Mouse (Mus musculus): ENCODE measurements at regions not wholly inside any gene's neighbourhood (a gene's known extent, or its start where the extent isn't known, plus 50 kb on each side); places are given as distances from the start of the nearest gene placed in this dataset.

GRCm38 (mm10) chr10:118743831-118744230 lies 126.2 kb downstream of the Dyrk2 start:
- Histone ChIP-seq H3K4me3 (ENCODE audit: insufficient read depth, low read depth, low read length) (no peak overlapping the region), H3K27me3 (ENCODE audit: control insufficient read depth, insufficient read depth, low read length) (no peaks in the 10 kb centered on the region), H3K9ac (ENCODE audit: low read depth, low read length) (no peak overlapping the region), H3K27ac (replicated peaks; ENCODE audit: insufficient read depth, low read depth, low read length) (no peak overlapping the region), H3K79me2 (ENCODE audit: control insufficient read depth, insufficient read depth, low read length) (no peaks in the 10 kb centered on the region), H3K36me3 (ENCODE audit: control insufficient read depth, insufficient read depth, low read length) (no peaks in the 10 kb centered on the region), H3K4me1 (ENCODE audit: control insufficient read depth, insufficient read depth, low read length) (no peaks in the 10 kb centered on the region)
- DNase-seq (ENCODE audit: extremely low read depth, low read depth, low spot score), result no peak
- no peak for TF ChIP-seq CTCF (IDR thresholded peaks at IDR 0.05; ENCODE audit: low read depth, low read length)
- no peak for TF ChIP-seq POLR2A (IDR thresholded peaks at IDR 0.05; ENCODE audit: extremely low read depth, insufficient read depth, low read length)
- WGBS, result 95% methylated on average over 9 of the region's 9 CpGs

- no peaks in the 10 kb centered on the region for H3K27me3 ChIP-seq (ENCODE audit: control insufficient read depth, insufficient read depth, low read length)
- no peak for DNase-seq (ENCODE audit: extremely low read depth, low read depth, low spot score)
- no peaks in the 10 kb centered on the region for H3K36me3 ChIP-seq (ENCODE audit: control insufficient read depth, insufficient read depth, low read length)
- H3K4me1 ChIP-seq (ENCODE audit: control insufficient read depth, insufficient read depth, low read length), result peaks cover 20% of the 10 kb centered on the region
- no peak for TF ChIP-seq POLR2A (IDR thresholded peaks at IDR 0.05; ENCODE audit: extremely low read depth, insufficient read depth, low read length)
- TF ChIP-seq CTCF (IDR thresholded peaks at IDR 0.05; ENCODE audit: low read depth, low read length), result no peak
- no peak overlapping the region for H3K9ac ChIP-seq (ENCODE audit: low read depth, low read length)
- WGBS, result 78% methylated on average over 4 of the region's 4 CpGs
- no peak overlapping the region for H3K4me3 ChIP-seq (ENCODE audit: insufficient read depth, low read depth, low read length)
- no peaks in the 10 kb centered on the region for H3K79me2 ChIP-seq (ENCODE audit: control insufficient read depth, insufficient read depth, low read length)
- no peak overlapping the region for H3K27ac ChIP-seq (replicated peaks; ENCODE audit: insufficient read depth, low read depth, low read length)
These were observed 123.2 kb downstream of the Dyrk2 start for GRCm38 (mm10) chr10:118746719-118747395.

DNA sequence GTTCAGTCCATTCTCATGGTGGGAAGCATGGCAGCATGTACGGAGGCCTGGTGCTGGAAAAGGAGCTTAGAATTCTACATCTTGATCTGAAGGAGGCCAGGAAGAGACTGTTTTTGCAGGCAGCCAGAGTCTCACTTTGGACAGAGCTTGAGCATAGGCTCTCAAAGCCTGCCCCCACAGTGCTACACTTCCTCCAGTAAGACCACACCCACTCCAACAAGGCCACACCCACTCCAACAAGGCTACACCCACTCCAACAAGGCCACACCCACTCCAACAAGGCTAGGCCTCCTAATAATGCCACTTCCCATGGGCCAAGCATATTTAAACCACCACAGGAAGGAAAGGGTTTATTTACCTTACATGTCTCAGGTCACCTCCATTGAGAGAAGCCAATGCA lies 121.0 kb downstream of the Dyrk2 start:
- Histone ChIP-seq H3K79me2 (ENCODE audit: control insufficient read depth, insufficient read depth, low read length) (no peaks in the 10 kb centered on the region), H3K9ac (ENCODE audit: low read depth, low read length) (no peak overlapping the region), H3K4me1 (ENCODE audit: control insufficient read depth, insufficient read depth, low read length) (peaks cover 31% of the 10 kb centered on the region), H3K4me3 (ENCODE audit: insufficient read depth, low read depth, low read length) (no peak overlapping the region), H3K36me3 (ENCODE audit: control insufficient read depth, insufficient read depth, low read length) (no peaks in the 10 kb centered on the region), H3K27ac (replicated peaks; ENCODE audit: insufficient read depth, low read depth, low read length) (peak overlapping the region; percentile 71; the same call in 1 of the 2 replicates), H3K27me3 (ENCODE audit: control insufficient read depth, insufficient read depth, low read length) (no peaks in the 10 kb centered on the region)
- no peak for TF ChIP-seq POLR2A (IDR thresholded peaks at IDR 0.05; ENCODE audit: extremely low read depth, insufficient read depth, low read length)
- no peak for TF ChIP-seq CTCF (IDR thresholded peaks at IDR 0.05; ENCODE audit: low read depth, low read length)
- 80% methylated on average over 1 of the region's 1 CpGs for WGBS
- no peak for DNase-seq (ENCODE audit: extremely low read depth, low read depth, low spot score)

DNA sequence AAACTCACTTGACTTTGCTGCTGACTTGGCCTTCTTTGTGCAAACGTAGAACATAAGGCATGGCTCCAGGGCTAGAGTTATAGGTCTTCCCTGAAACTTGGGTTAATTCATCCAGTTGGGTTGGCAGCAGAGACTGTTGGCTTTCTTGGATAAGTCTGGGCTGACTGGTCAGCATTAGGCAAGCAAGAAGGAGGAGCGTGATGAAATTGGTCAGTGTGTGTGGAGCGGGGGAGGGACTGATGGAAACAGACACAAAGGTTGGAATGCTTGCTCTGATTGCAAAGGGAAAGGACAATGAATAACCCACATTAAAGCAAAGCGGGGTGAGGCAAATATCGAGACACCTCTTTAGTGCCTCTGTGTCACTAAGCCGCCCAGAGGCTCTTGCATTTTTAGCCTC lies 120.3 kb downstream of the Dyrk2 start:
- WGBS, result 17% methylated on average over 6 of the region's 6 CpGs
- Histone ChIP-seq H3K4me3 (ENCODE audit: insufficient read depth, low read depth, low read length) (no peak overlapping the region), H3K4me1 (ENCODE audit: control insufficient read depth, insufficient read depth, low read length) (peaks cover 31% of the 10 kb centered on the region), H3K27me3 (ENCODE audit: control insufficient read depth, insufficient read depth, low read length) (no peaks in the 10 kb centered on the region), H3K79me2 (ENCODE audit: control insufficient read depth, insufficient read depth, low read length) (no peaks in the 10 kb centered on the region), H3K9ac (ENCODE audit: low read depth, low read length) (no peak overlapping the region; the same call in 1 of the 2 replicates), H3K27ac (replicated peaks; ENCODE audit: insufficient read depth, low read depth, low read length) (peak overlapping the region; percentile 93), H3K36me3 (ENCODE audit: control insufficient read depth, insufficient read depth, low read length) (no peaks in the 10 kb centered on the region)
- TF ChIP-seq CTCF (IDR thresholded peaks at IDR 0.05; ENCODE audit: low read depth, low read length) (no peak), POLR2A (IDR thresholded peaks at IDR 0.05; ENCODE audit: extremely low read depth, insufficient read depth, low read length) (no peak)
- DNase-seq (ENCODE audit: extremely low read depth, low read depth, low spot score), result peak; percentile 99

DNA sequence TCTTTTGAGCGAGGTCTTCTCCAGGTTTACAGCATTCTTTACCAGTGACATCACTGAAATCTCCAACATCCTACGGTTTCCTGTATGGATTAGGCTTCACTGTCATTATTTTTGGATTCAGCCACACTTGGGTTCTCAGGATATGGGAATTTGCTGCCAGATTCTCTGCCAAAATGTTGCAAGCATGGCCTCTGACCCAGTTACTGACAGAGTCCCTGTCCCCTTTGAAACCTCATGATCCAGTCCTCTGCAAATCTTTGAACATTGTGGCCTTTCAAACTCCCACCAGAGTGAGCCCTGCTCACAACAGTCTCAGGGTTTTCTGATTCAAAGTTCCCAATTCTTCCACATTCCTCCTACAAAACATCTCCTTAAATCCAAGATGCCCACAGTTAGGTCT lies 118.9 kb downstream of the Dyrk2 start:
- no peaks in the 10 kb centered on the region for H3K36me3 ChIP-seq (ENCODE audit: control insufficient read depth, insufficient read depth, low read length)
- H3K4me3 ChIP-seq (ENCODE audit: insufficient read depth, low read depth, low read length), result no peak overlapping the region
- H3K27me3 ChIP-seq (ENCODE audit: control insufficient read depth, insufficient read depth, low read length), result no peaks in the 10 kb centered on the region
- H3K4me1 ChIP-seq (ENCODE audit: control insufficient read depth, insufficient read depth, low read length), result peaks cover 31% of the 10 kb centered on the region
- DNase-seq (ENCODE audit: extremely low read depth, low read depth, low spot score), result peak; percentile 96
- peak overlapping the region; percentile 96 for H3K27ac ChIP-seq (replicated peaks; ENCODE audit: insufficient read depth, low read depth, low read length)
- H3K9ac ChIP-seq (ENCODE audit: low read depth, low read length), result no peak overlapping the region
- WGBS, result 17% methylated on average over 2 of the region's 2 CpGs
- 0 out of 2 replicates have a peak, but pooled peaks have one; percentile 5 for TF ChIP-seq CTCF (IDR thresholded peaks at IDR 0.05; ENCODE audit: low read depth, low read length)
- no peak for TF ChIP-seq POLR2A (IDR thresholded peaks at IDR 0.05; ENCODE audit: extremely low read depth, insufficient read depth, low read length)
- H3K79me2 ChIP-seq (ENCODE audit: control insufficient read depth, insufficient read depth, low read length), result no peaks in the 10 kb centered on the region

GRCm38 (mm10) chr10:118753061-118753775 lies 116.8 kb downstream of the Dyrk2 start:
- H3K27ac ChIP-seq (replicated peaks; ENCODE audit: insufficient read depth, low read depth, low read length), result peak overlapping the region; percentile 88
- TF ChIP-seq POLR2A (IDR thresholded peaks at IDR 0.05; ENCODE audit: extremely low read depth, insufficient read depth, low read length) (no peak), CTCF (IDR thresholded peaks at IDR 0.05; ENCODE audit: low read depth, low read length) (no peak)
- DNase-seq (ENCODE audit: extremely low read depth, low read depth, low spot score), result peak; percentile 90
- H3K36me3 ChIP-seq (ENCODE audit: control insufficient read depth, insufficient read depth, low read length), result no peaks in the 10 kb centered on the region
- H3K4me3 ChIP-seq (ENCODE audit: insufficient read depth, low read depth, low read length), result no peak overlapping the region
- H3K79me2 ChIP-seq (ENCODE audit: control insufficient read depth, insufficient read depth, low read length), result no peaks in the 10 kb centered on the region
- peaks cover 31% of the 10 kb centered on the region for H3K4me1 ChIP-seq (ENCODE audit: control insufficient read depth, insufficient read depth, low read length)
- no peaks in the 10 kb centered on the region for H3K27me3 ChIP-seq (ENCODE audit: control insufficient read depth, insufficient read depth, low read length)
- H3K9ac ChIP-seq (ENCODE audit: low read depth, low read length), result peak overlapping the region; percentile 20; the same call in 1 of the 2 replicates
- 24% methylated on average over 5 of the region's 5 CpGs for WGBS

Measured in liver, adult 2 months (tissue).